Mouse (Mus musculus): ENCODE results near the gene Zfp91.

GRCm38 (mm10) chr19:12833625-12834024 lies 37.7 kb upstream of the Zfp91 start:
- TF ChIP-seq POLR2A (IDR thresholded peaks at IDR 0.05; ENCODE audit: insufficient read length, low read depth): no peak
- TF ChIP-seq TCF12 (IDR thresholded peaks at IDR 0.05; ENCODE audit: insufficient read depth, poor library complexity, severe bottlenecking): no peak
- no peak for TF ChIP-seq E2F4 (IDR thresholded peaks at IDR 0.05; ENCODE audit: insufficient read depth)
